Mouse (Mus musculus) thymus, postnatal 10 days (tissue): ENCODE data around the gene Tcl1b1.
"Not testable (repeated sequence)": the region's sequence is repeated elsewhere in the genome, so short reads cannot be mapped to it uniquely, and the experiment has no call there.

Source experiments
- DNase-seq, 2 experiments: peaks; one replicate each; pipeline ENCODE4 v3.0.0; 2021; ENCODE audit warnings: low spot score in 2 of 2

Tcl1b1 gene

DNA sequence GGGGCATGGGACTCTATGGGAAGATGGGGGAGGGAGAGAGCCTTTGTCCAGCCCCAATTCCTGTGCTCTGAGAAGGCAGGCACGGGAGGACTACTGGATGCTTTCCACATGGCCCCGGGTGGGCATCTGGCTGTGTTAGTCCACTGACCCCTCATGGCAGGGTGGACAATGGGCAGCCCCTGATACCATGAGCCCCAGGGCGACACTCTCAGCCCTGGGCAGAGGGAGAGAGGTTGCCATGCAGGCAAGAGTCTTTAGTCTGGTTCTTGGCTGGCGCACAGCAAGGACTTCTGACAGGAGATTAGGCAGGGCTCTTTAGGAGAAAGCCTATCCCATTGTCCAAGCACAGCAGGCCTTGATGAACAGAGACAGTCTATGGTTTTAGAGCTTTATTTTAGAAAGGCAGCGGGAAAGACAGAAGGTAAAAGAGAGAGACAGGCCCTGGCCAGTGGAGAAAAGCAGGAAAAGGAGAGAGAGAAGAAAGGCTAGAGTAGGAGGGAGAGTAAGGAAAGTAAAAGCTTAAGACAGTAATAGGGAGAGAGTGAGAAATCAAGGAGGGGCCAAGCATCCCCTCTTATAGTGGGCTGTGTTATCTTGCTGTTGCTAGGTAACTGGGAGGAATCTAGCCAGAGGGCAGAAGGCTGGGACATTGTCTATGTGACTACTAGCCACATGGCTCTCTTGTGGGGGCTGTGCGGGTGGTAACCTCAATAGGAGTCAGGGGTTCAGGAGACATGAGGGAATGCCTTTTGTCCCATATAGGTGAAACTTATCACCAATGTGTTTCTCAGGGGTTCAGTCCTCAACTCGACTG is 40.4 kb downstream of the Tcl1b1 start:
- not testable (repeated sequence) for DNase-seq

DNA sequence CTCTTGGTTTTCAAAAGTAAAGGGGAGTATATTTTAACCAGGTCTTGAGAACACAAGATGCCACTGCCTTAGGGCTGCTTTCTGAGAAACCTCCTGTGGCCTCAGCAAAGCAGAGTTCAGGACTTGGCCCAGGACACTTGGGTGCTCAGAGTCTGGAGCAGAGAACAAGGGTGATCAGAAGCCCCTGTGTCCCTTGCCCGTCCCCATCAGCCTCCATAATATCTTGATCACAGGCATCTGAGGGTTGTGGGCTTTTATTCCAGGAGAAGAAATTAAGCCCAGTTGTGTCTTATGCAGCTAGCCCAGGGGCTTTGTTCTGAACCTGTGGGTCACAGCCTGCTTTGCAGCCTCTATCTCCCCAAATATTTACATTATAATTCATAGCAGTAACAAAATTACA is 42.2 kb downstream of the Tcl1b1 start, which contains the start of gene Tcl1b4:
Gene Tcl1b4 (plus strand): TSS at position 301 of the 400 bp plus-strand sequence.
- DNase-seq: not testable (repeated sequence)

DNA sequence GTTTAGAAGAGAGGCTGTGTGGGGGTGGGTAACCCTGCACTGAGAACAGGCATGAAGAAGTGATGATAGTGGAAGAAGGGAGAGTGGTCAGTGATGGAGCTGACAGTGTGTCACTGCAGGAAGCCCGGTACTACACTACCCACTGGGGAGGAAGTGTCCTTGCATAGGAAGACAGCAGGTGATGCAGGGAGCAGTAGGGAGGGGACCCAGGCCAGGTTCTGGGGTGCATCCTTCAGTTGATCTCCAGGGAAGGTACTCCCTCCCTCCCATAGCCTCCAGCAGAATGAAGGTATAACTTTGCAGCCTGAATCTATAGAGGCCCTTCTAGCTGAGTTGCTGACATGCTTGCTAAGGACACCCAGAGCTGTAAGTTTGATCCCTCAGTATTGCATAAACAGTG is 47.6 kb downstream of the Tcl1b1 start:
- DNase-seq: no peak

DNA sequence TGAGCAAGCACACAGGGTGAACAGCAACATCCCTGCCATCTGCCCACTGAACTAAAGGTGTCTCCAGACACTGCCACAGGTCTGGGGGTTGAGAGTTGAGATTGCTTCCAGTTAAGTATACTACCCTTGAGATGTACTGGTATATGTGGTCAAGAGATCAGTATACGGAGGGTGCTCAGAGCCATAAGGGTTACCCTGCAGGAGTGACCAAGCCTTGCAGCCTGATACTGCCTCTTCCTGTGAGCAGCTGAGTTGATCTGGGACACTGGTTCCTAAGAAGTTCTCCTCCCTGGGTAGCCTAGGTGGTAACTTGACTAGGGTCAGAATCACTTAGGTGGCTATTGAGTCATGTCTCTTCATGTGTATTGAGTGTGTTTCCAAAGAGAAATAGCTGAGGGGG is 49.0 kb downstream of the Tcl1b1 start:
- no peak for DNase-seq

DNA sequence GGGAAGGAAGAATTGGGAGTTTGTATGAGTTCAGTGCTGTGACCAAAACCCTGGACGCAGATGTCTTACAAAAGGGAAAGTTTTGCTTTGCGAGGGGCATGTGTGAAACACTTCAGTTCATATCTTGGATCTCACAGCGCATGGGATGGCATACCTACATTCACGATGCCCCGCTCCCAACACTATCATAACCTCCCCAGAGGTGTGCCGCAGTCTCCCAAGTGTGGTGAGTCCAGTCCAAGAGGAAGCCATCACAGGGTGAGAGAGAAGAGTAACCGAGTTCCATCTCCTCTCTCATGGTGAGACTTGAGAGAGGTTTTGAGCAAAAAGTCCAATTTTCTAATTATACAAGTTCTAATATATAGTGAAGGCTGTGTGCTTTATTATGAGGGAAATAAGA is 49.7 kb downstream of the Tcl1b1 start:
- no peak for DNase-seq
